Mouse (Mus musculus) right cerebral cortex, adult 2 months (tissue): ENCODE data around the gene Msmp.
"Not testable (repeated sequence)": the region's sequence is repeated elsewhere in the genome, so short reads cannot be mapped to it uniquely, and the experiment has no call there.

Source experiments
- DNase-seq, 2 experiments: peaks; one replicate each; pipeline ENCODE4 v3.0.0; 2021 to 2022; ENCODE audit warnings: low spot score in 2 of 2

Gene Msmp

DNA sequence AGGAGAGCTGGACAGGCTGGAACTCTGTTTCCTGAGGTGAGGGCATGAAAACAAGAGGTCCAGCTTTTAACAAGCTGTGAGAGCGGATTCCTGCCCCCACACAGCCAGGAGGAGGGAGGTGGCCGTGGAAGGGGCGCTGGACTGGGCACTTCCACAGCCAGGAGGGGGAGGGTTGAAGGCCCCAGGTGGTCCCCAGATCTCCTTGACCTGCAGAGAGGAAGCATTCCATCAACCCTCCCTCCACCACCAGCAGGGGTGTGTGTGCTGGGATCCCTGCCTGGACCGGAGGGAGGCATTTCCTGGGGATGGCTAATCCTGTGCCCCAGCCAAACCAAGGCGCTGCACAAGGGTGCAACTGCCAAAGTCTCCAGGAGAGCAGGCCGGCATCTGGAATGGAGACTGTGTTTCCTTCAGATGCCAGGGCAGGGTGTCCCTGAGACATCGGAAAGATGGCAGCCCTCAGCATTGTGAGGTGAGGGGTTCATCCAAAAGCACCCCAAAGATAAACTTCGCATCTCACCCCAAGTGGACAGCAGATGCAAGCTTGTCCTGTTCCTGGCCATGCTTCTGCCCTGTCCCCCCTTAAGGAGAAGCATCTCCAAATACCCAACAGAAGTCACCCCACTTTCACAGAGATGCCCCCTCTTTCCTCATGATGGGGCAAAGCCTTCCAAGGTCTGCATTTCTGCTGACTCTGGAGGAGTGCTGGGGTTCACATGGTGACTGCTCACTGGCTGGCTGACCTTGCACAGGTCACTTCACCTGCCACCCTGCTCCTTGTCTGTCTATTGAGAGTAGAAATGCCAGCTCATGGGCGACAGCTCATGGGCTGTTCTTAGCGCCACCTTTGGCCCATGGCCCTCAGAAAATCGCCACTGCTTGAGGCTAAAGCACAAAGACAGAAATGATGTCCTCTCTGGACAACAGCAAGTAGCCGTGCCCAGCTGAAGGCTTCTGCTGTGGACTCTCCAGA is at the start of gene Msmp:
Gene Msmp, minus strand, starts transcription at position 51 of the 973 bp plus-strand sequence.
- no peak for DNase-seq

DNA sequence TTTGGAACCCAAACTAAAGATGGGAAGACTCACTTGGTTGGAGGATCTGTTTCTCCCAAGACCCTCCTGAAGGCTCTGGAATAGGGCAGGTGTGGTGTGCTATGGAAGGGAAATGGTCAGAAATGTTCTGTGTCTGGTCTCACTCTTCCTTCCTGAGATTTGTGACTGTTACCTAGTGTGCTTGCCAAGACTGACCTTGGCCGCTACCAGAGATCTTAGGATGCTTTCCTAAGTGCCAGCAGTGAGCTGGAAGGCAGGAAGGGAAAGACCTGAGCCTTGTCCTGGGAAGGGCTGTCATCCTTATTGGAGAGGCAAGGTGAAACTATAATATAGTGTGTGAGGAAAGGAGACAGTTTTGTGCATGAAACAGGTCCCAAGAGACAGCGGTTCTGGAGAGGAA is 49.4 kb upstream of the Msmp start:
- no peak for DNase-seq

DNA sequence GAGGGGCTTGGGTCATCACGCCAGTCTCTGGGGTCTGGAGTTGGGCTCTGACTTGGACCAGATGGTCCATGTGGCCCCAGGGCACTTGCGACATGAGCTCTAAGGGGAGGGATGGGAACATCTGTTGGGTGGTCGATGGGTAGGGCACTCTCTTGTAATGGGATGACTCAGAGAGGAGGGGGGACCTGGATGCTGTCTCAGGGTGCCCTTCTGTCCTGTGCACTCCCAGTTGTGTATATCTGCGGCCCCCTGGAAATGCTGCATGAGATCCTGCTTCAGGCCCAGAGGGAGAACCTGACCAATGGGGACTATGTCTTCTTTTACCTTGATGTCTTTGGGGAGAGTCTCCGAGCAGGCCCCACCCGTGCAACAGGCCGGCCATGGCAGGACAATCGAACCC is 49.0 kb upstream of the Msmp start:
- no peak for DNase-seq

DNA sequence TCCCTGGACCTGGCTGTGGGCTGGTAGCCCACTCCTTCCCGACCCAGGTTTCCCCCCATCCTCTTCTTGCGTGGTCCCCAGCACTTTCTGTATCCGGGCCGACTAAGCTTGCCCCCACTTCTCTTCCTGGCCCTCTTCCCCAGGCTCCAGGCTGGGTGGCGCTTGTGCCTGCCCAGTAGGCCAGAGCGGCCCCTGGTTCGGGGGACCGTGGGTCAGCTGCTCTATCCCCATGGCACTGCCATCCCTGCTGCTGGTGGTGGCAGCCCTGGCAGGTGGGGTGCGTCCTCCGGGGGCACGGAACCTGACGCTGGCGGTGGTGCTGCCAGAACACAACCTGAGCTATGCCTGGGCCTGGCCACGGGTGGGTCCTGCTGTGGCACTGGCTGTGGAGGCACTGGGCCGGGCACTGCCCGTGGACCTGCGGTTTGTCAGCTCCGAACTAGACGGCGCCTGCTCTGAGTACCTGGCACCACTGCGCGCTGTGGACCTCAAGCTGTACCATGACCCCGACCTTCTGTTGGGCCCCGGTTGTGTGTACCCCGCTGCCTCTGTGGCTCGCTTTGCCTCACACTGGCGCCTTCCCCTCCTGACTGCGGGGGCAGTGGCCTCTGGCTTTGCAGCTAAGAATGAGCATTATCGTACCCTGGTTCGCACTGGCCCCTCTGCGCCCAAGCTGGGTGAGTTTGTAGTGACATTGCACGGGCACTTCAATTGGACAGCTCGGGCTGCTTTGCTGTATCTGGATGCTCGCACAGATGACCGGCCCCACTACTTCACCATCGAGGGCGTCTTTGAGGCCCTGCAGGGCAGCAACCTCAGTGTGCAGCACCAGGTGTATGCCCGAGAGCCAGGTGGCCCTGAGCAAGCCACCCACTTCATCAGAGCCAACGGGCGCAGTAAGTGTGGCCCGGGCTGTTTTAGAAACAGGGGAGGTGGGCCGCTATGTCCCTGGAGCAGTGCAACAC is 47.9 kb upstream of the Msmp start:
- no peak for DNase-seq

DNA sequence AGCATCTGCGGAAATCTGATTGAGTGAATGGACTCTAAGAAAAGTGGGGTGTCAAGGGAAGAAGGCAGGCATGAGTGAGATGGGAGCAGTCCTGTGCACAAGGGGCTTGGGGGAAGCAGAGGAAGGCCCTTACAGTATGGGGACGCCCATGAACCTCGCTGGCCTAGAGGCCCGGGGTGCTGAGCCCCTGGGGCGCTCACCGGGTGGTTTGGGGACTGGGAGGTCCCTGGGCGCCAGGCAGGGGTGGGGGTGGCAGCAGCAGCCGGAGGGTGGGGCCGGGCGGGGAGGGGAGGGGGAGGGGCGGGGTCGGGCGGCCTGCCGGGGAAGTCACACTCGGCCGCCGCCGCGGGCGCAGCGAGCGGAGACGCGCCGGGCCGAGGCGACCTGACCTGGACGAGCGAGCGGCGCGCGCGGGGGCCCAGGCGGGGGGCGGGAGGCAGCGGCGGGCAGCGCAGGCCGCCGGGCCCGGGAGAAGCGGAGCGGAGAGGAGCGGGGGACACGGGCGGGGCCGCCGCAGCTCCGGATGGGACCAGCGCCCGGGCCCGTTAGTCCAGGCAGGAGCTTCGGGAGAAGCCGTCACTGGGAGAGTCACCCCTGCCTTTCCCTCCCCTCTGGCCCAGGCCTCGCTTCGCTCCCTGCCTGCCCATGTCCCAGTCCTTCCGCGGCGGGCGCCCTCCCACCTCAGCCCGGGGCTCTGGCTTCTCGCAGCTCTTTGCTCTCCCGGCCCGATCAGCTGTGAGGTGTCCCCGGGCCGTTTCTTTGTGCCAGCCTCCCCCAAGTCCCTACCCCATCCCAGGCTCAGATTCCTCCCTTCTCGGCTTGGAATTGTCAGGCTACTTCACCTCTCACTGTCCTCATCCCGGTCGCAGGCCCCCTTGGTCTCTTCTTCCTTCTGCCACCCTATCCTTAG is 47.0 kb upstream of the Msmp start, which contains the start of gene Npr2:
Gene Npr2, plus strand, starts transcription at position 890 of the 910 bp plus-strand sequence.
- peak in 1 of 2 experiments; percentile 41 for DNase-seq

DNA sequence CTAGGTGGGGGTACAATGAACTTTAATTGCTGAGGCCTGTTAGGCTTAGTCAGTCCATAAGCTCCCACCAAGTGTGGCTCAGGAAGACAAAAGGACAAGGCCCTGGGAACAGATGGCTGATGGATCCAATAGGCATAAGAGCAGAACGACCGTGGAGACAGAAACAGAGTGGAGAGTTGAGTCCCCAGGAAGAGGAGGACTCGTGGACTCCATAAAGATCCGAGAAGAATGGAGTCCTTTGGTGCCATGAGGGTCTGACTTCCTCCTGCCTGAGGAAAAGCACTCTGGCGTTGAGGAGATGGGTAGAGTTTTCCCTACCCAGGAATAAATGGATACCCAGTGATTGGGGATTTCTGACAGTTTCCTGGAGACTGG is 46.4 kb upstream of the Msmp start:
- DNase-seq = no peak

DNA sequence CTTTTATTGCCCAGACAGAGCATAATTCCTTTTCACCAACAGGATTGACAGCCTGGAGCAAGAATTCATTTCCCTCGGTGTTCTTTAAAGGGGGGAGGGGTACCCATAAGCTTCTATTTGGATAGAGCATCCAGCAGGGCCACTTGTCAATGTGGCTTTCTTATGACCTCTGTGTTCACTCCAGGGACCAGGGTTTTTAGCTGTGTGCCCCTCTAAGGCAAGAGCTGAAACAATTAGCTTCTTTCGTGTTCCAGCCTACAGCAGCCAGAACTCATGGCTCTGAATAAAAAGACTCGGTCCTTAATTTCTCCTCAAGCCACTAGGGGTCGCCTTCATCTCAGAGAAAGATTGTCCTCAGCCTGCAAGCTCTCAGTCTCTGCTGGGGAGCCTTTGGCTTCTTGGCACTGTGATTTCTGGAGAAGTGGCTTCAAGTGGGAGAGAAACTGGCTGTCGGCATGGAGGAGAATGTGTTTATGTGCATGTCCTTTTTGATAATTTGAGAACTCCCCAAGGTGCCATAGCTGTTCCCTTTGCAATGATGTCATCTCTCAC is 45.8 kb upstream of the Msmp start:
- DNase-seq = peak; percentile 90 to 94

DNA sequence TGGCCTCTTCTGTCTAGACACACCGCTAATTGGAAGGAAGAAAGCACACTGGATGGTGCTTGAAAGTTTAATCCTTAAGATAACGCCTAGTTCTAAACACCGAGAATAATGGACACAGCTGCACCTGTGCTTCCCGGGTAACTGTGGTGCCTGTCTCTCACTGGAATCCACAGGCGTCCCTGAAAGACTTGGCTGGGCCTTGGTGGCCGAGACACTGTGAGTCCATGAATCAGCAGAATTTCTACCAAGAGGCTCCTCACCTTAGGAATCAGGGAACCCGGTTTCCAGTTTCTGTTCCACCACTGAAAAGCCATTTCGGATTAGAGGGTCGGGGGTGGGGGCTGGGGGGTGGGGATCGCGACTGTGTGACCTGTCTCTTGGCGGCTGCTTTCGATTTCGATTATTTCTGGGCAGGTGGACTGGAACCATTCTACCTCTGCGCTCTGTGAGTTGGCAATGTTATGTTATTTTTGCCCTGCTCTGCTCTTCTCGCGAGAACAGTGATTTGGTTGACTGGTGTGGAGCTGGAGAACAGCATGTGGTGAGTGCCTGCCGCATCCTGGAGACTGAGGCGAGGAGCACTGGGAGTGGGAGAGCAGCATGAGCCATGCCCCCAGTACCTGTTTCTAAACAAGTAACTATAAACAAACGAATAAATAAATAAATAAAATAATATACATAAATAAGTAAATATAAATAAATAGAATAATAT is 45.0 kb upstream of the Msmp start:
- no peak for DNase-seq

DNA sequence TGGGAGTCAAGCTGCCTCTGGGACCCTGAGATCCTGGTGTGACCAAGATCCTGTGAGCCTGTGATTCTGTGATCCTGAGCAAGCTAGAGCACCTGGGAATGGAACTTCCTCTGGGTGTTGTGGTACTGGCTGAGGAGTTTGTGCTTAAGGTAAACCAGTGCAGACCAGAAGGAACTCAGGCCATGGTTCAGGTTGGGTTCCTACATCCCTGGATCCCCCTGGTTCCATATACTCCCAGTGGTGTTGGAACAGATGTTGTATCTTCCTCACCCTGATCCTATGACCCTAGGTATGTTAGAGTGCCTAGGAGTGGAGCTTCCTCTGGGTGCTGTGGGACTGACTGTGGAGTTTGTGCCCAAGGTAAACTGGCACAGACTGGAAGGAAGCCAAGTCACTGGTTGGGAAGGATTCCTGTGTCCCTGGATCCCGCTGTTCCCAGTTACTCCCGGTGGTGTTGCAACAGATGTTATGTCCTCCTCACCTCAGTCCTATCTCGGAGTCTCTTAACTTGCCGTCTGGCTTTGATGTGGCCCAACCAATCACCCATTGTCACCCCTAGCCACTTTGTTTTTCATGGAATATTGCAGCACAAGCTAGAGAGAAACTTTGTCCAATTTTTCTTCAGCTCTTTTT is 36.0 kb upstream of the Msmp start:
- no peak for DNase-seq

DNA sequence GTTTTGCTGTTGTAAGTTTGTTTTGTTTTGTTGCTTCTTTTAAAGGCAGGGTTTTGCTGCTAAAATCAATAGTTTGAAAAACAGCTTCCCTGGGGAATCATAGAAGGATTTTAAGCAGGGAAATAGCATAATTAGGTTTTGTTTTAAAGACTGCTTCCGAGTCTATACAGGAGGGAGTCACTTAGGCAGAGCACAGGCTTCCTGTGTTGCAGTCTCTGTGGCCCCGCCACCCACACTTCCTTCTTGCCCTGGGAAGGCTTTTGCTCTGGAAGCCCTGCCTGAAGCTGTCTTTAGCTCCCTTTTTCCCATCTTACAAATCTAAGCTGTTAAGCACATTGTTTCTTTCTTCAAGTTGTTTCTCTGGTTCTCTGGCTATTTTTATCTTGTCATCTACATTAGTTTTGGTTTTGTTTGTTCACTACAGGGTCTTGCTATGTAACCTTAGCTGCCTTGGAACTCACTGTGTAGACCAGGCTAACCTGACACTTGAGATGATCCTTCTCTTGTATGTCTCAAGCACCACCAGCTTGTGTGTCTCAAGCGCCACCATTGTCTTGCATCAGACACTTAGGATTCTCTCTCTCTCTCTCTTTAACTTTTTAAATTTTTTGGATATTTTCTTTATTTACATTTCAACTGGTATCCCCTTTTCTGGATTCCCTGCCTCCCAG is 28.9 kb upstream of the Msmp start:
- DNase-seq = no peak

DNA sequence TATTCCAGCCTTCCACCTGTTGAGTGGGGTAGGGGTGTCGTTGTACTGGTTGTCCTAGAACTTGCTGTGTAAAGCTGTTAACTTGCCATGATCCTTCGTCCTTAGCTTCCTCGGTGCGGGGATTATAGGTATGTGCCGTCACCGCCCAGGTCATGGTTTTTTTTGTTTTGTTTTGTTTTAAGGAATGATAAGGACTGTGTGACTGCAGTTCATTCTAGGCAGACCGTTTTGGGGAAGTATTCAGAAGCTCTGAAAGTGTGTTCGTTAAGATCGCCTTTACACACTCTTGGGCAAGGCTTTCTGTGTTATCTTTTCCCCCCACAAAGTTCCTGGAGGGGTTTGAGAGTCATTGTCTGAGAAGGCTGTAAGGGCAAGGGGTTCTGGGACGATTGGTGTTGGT is 28.2 kb upstream of the Msmp start:
- DNase-seq = no peak

DNA sequence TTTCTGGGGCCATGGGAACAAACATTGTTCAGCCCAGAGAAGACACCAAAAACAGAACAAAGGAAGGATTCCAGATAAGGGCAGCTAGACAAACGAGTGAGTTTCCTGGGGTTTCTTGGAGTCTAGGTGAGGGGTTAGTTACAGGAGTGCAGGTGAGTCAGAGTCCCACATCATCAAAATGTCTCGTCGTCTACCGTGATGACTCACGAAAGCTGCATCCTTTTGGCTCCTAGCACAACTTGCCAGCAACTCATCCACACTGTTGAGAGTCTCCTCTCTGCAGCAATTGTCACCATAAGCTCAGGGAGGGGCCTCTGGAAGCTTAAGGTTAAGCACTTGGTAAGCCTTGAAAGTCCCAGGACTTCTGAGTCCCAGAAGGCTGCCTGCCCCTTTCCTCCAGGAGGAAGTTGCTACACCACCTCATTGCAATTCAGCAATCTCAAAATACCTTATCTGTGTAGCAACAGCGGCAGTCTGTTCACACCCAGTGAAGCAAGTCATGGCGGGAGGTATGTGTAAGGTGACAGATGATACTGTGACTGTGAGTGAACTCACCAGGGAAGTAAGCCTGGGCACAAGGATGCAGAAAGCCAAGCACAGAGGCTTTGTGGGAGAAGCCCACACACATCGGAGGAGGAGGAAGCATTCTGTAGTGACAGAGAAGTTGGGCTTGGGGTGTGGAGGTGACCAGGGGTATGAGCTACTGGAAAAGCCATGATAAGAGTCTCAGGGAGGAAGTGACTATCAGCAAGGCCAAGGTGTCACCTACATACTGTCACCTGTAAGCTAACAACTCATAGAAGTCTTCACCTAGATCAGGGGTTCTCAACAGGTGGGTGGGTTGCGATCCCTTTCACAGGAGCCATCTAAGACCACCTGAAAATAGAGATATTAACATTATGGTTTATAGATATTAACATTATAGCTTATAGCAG is 20.7 kb upstream of the Msmp start:
- no peak for DNase-seq

DNA sequence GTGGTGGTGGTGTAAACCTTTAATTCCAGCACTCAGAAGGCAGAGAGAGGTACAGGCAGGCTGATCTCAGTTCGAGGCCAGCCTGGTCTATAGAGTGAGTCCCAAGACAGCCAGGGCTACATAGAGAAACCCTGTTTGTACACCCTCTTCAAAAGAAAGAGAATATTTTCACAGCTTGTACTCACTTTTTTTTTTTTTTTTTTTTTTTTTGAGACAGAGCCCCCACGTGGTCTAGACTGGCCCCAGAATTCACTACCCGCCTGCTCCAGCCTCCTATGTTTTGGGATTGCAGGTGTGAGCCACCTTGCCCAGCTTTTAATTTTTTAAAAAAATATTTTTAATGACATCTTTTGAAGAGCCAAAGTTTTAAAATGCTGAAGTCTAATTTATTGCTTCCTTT is 19.8 kb upstream of the Msmp start:
- DNase-seq = no peak

DNA sequence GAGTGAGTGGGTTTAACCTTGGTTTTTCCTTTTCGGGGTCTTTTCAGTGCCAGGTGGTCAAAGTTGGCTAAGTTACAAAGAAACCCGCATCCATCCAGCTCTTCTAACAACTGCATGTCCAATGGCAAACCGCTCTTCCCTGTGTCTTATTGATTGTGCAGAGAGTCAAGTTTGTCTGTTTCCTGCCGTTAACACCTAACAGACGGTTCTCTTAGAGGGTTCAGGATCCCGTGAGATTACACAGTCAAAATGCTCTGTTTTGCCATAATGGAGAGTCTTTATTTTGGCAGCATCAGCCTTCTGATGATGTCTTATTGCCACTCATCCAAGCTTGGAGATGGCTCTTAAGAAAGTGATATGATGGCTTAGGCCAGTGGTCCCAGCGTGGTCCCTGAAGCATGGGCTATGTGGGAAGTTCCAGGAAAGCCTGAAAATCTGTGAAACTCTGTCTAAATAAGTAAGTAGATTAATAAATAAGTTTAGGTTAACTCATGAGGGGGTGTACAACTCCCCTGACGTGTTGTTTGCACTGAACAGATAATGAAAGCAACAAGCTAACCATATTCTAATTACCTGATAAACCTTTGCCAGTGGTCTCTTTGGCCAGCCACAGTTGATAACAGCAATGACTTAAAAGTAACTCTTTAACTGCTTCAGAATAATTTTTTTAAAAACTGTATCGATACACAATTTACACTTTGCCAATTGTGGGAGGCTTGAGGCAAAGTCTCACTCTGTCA is 16.1 kb upstream of the Msmp start:
- DNase-seq = no peak

DNA sequence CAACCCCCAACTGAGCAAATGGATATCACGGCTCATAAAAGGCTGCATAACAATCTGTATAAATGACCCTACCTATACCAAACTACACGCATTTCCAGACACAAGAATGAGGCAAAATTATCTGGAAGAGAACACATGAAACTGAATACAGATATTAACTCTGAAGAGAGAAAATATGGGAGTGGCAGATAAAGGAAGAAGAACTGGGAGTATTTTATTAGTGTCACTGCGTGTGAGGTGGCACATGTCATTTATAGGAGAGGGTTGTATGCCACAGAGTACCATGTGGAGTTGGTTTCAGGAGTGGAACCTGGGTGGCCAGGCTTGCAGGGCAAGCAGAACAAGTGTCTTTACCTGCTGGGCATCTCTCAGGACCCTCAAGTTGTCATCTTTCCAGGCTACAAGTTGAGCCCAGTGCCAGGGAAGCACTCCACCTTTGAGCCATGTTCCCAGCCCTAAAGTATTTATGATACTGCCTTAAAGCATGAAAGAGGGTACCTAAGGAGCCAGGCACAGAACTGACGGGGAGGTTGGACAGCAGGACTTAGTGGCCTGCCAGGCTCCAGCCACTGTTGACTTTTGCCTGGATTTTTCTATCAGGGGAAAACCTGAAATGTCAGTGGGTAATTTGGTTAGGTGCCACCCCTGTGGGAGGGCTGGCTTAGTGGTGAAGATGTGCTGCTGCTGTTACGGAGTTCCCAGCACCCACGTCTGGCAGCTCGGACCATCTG is 14.5 kb upstream of the Msmp start:
- DNase-seq = no peak

DNA sequence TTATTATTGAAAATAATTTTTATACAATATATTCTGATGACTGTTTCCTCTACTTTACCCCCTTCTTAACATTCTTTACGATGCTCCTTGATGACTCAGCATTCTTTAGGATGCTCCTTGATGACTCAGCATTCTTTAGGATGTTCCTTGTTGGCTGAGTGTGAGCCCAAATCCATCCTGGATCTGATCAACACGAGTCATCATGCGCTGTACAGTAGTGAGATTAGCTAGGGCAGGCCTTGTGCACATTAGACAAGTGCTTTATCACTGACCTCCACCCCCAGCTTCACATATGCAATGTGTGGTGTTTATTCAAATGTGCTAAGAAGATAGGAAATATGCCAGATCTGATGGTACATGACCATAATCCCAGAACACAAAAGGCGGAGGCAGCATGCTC is 13.9 kb upstream of the Msmp start:
- DNase-seq = no peak

DNA sequence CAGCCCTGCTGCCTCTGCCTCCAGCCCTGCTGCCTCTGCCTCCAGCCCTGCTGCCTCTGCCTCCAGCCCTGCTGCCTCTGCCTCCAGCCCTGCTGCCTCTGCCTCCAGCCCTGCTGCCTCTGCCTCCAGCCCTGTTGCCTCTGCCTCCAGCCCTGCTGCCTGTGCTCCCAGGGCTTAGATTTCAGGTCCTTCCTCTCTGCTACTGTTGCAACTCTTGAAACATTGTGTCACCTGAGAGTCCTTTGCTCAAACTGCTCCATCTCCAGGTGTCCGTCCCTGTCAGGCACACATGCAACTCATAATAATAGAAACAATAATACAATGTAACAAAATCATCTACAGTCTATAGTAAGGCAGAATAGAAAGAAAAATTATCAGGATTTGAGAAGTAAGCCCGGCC is 12.3 kb upstream of the Msmp start:
- not testable (repeated sequence) for DNase-seq
